12 mouse cellular contexts compared by ENCODE assay signal in genomic region chr5:145071342-145071741, GRCm38 (mm10). TPM values are rescaled to one million over a fixed set of nuclear protein-coding genes. Genes with fewer than 3 reads are reported as not detected.
DNase-seq lines count a peak whose midpoint lies in the region; ATAC-seq lines count a peak whose summit lies in the region.
"Had no signal": no experiment of that assay in that cellular context is flagged by ENCODE, and none has a peak within 500 bp of the region (broad histone marks: within the 10 kb centered on the region; RNA-seq: fewer than 3 reads in every experiment).

No protein-coding gene starts in this region.

- H3K4me3 ChIP-seq in embryonic facial prominence, embryonic 14.5 days (ENCODE audit: low read depth, low read length), result no peak overlapping the region
- H3K4me3 ChIP-seq: hindbrain, embryonic 15.5 days; left cerebral cortex, adult 2 months; megakaryocyte, embryonic 14.5 days; neural tube, embryonic 15.5 days had no signal

- no peak for ATAC-seq in embryonic facial prominence, embryonic 14.5 days (ENCODE audit: low read depth)

- intact Hi-C loops in left cerebral cortex, postnatal 10 days (cut with DNase I), result loop anchor here (5.0 kb wide), 1 partner anchor 54 kb away; no protein-coding TSS in a partner anchor

- no peak overlapping the region for H3K9ac ChIP-seq in embryonic facial prominence, embryonic 14.5 days (ENCODE audit: low read depth, low read length)
- H3K9ac ChIP-seq: hindbrain, embryonic 15.5 days; neural tube, embryonic 15.5 days had no signal

- peak; percentile 66 for DNase-seq in heart, adult 11 months
- no peak for DNase-seq in heart, postnatal 4 days
- peak; percentile 34 for DNase-seq in thymus, postnatal 4 days
- DNase-seq in thymus, postnatal 25 days, result no peak
- DNase-seq in embryonic facial prominence, embryonic 14.5 days (ENCODE audit: low spot score), result peak; percentile 12
- no peak for DNase-seq in frontal cortex, postnatal 10 days (ENCODE audit: low spot score in 2 of 2)
- DNase-seq in left cerebral cortex, postnatal 10 days (ENCODE audit: extremely low spot score in 1 of 2, low spot score in 2 of 2), result no peak
- no peak for DNase-seq in spleen, postnatal 36 days (ENCODE audit: low spot score in 2 of 2)

- no peak overlapping the region for H3K27ac ChIP-seq in embryonic facial prominence, embryonic 14.5 days (replicated peaks; ENCODE audit: low read depth, low read length)
- H3K27ac ChIP-seq: hindbrain, embryonic 15.5 days; left cerebral cortex, adult 2 months; neural tube, embryonic 15.5 days had no signal

- no peaks in the 10 kb centered on the region for H3K4me1 ChIP-seq in embryonic facial prominence, embryonic 14.5 days (ENCODE audit: control insufficient read depth, insufficient read depth, low read length)
- H3K4me1 ChIP-seq: hindbrain, embryonic 15.5 days; neural tube, embryonic 15.5 days had no signal

- no peak overlapping the region for H3K4me2 ChIP-seq in embryonic facial prominence, embryonic 14.5 days (ENCODE audit: low read depth, low read length)
- H3K4me2 ChIP-seq: hindbrain, embryonic 15.5 days; neural tube, embryonic 15.5 days had no signal

- no peaks in the 10 kb centered on the region for H3K9me3 ChIP-seq in embryonic facial prominence, embryonic 14.5 days (ENCODE audit: control insufficient read depth, low read length)
- H3K9me3 ChIP-seq: hindbrain, embryonic 15.5 days; neural tube, embryonic 15.5 days had no signal

- H3K36me3 ChIP-seq in embryonic facial prominence, embryonic 14.5 days (ENCODE audit: control insufficient read depth, insufficient read depth, low read length), result no peaks in the 10 kb centered on the region
- H3K36me3 ChIP-seq: hindbrain, embryonic 15.5 days; neural tube, embryonic 15.5 days had no signal

- WGBS in embryonic facial prominence, embryonic 14.5 days, result 35% methylated on average over 6 of the region's 6 CpGs

- H3K27me3 ChIP-seq in embryonic facial prominence, embryonic 14.5 days (replicated peaks; ENCODE audit: control insufficient read depth, insufficient read depth, low read length), result no peaks in the 10 kb centered on the region
- H3K27me3 ChIP-seq: neural tube, embryonic 15.5 days had no signal

RNA-seq across cellular contexts. Expression of gene Arpc1a, which starts 12.3 kb away (rescaled TPM):
- total RNA-seq in heart, postnatal 4 days (2021), result 10 to 100 TPM; 71.9 to 78.2 TPM
- polyA plus RNA-seq in embryonic facial prominence, embryonic 14.5 days (2014; fragmentation: Nextera tagmentation; extraction: Ambion mirVana), result 138 and 150 TPM in 2 replicates
- 100 to 1,000 TPM; 178 to 190 TPM for total RNA-seq in left cerebral cortex, postnatal 10 days (2021)

RNA-seq across cellular contexts. Expression of gene Kpna7, which starts 12.5 kb away (rescaled TPM):
- total RNA-seq in heart, postnatal 4 days (2021), result not detected
- not detected in 2 replicates for polyA plus RNA-seq in embryonic facial prominence, embryonic 14.5 days (2014; fragmentation: Nextera tagmentation; extraction: Ambion mirVana)
- not detected for total RNA-seq in left cerebral cortex, postnatal 10 days (2021)
- total RNA-seq: left cerebral cortex, adult 2 months had no signal
- polyA plus RNA-seq: hindbrain, embryonic 15.5 days; neural tube, embryonic 15.5 days had no signal

RNA-seq across cellular contexts. Expression of gene 1700018F24Rik, which starts 28.6 kb away (rescaled TPM):
- total RNA-seq in heart, postnatal 4 days (2021), result not detected
- polyA plus RNA-seq in embryonic facial prominence, embryonic 14.5 days (2014; fragmentation: Nextera tagmentation; extraction: Ambion mirVana), result 0.31 TPM in 1 of 2 replicates, not detected in the other
- not detected for total RNA-seq in left cerebral cortex, postnatal 10 days (2021)
- total RNA-seq: left cerebral cortex, adult 2 months had no signal
- polyA plus RNA-seq: hindbrain, embryonic 15.5 days; neural tube, embryonic 15.5 days had no signal

RNA-seq across cellular contexts. Expression of gene Gm4871, which starts 38.8 kb away (rescaled TPM):
- total RNA-seq in heart, postnatal 4 days (2021), result not detected
- not detected in 2 replicates for polyA plus RNA-seq in embryonic facial prominence, embryonic 14.5 days (2014; fragmentation: Nextera tagmentation; extraction: Ambion mirVana)
- total RNA-seq in left cerebral cortex, postnatal 10 days (2021), result not detected
- total RNA-seq: left cerebral cortex, adult 2 months had no signal
- polyA plus RNA-seq: hindbrain, embryonic 15.5 days; neural tube, embryonic 15.5 days had no signal

RNA-seq across cellular contexts. Expression of gene Arpc1b, which starts 42.7 kb away (rescaled TPM):
- total RNA-seq in heart, postnatal 4 days (2021), result 100 to 1,000 TPM; 123 to 125 TPM
- 222 and 228 TPM in 2 replicates for polyA plus RNA-seq in embryonic facial prominence, embryonic 14.5 days (2014; fragmentation: Nextera tagmentation; extraction: Ambion mirVana)
- total RNA-seq in left cerebral cortex, postnatal 10 days (2021), result 10 to 100 TPM; 28.3 to 30.3 TPM

Comparison
In these comparisons a context has a peak if more than half of its experiments do, and no peak if none do; other contexts are left out.
1. DNase-seq: peak in heart, adult 11 months (single experiment), thymus, postnatal 4 days (single experiment) and embryonic facial prominence, embryonic 14.5 days (single experiment); none in heart, postnatal 4 days (single experiment), thymus, postnatal 25 days (single experiment), frontal cortex, postnatal 10 days (0 of 2), left cerebral cortex, postnatal 10 days (0 of 2) and spleen, postnatal 36 days (0 of 2).